Mouse (Mus musculus) MEL (cell line): ENCODE data around the gene Vsx2.

Source experiments
- CTCF ChIP-seq, 3 experiments: IDR thresholded peaks in 2 of 3; conservative IDR thresholded peaks in 1 of 3; 2 replicates each; pipeline ENCODE4 v1.5.1; 2011 to 2012; ENCODE audit warnings: low read length in 3 of 3, low read depth in 2 of 3, mild to moderate bottlenecking in 2 of 3, improper control_type of control experiment in 1 of 3, inconsistent platforms in 1 of 3, mixed read lengths in 1 of 3, moderate library complexity in 1 of 3; ENCODE audit not compliant: control insufficient read depth in 1 of 3, insufficient read depth in 1 of 3, poor library complexity in 1 of 3, severe bottlenecking in 1 of 3
- MAZ ChIP-seq: IDR thresholded peaks from 2 replicates; pipeline ENCODE4 v1.6.1; 2012; ENCODE audit warnings: low read depth, mild to moderate bottlenecking, inconsistent platforms, low read length, improper control_type of control experiment
- POLR2A ChIP-seq, 2 experiments: IDR thresholded peaks; 2 replicates each; pipeline ENCODE4 v1.6.1; 2011 to 2012; ENCODE audit warnings: low read length in 2 of 2, mild to moderate bottlenecking in 2 of 2, control low read depth in 1 of 2, improper control_type of control experiment in 1 of 2, low read depth in 1 of 2, moderate library complexity in 1 of 2; ENCODE audit not compliant: control insufficient read depth in 1 of 2, insufficient read depth in 1 of 2, poor library complexity in 1 of 2
- POLR2AphosphoS2 ChIP-seq: IDR thresholded peaks from 2 replicates; pipeline ENCODE4 v1.6.1; 2011; ENCODE audit warnings: low read length, improper control_type of control experiment
- TAL1 ChIP-seq: IDR thresholded peaks from 2 replicates; pipeline ENCODE4 v1.6.1; 2012; ENCODE audit warnings: mild to moderate bottlenecking, inconsistent platforms, low read length, moderate library complexity, mixed read lengths
- TCF12 ChIP-seq: IDR thresholded peaks from 2 replicates; pipeline ENCODE4 v1.6.1; 2014; ENCODE audit warnings: low read depth, mild to moderate bottlenecking, inconsistent platforms, low read length, improper control_type of control experiment, moderate library complexity

- TF ChIP-seq TCF12 (no peak), CTCF (IDR thresholded peaks at IDR 0.05 in 2 of 3, conservative IDR thresholded peaks at IDR 0.05 in 1 of 3; ENCODE audit: control insufficient read depth in 1 of 3, insufficient read depth in 1 of 3, low read depth in 2 of 3, low read length in 3 of 3, poor library complexity in 1 of 3, severe bottlenecking in 1 of 3) (no peak), POLR2A (IDR thresholded peaks at IDR 0.05; ENCODE audit: control insufficient read depth in 1 of 2, insufficient read depth in 1 of 2, low read depth in 1 of 2, low read length in 2 of 2, poor library complexity in 1 of 2) (no peak), TAL1 (no peak), POLR2AphosphoS2 (no peak), MAZ (no peak)
Observed at GRCm38 (mm10) chr12:84567576-84567975, 2.0 kb upstream of the Vsx2 start.
